Mouse (Mus musculus): Measurements from ENCODE around the gene Bcl11a.

DNA sequence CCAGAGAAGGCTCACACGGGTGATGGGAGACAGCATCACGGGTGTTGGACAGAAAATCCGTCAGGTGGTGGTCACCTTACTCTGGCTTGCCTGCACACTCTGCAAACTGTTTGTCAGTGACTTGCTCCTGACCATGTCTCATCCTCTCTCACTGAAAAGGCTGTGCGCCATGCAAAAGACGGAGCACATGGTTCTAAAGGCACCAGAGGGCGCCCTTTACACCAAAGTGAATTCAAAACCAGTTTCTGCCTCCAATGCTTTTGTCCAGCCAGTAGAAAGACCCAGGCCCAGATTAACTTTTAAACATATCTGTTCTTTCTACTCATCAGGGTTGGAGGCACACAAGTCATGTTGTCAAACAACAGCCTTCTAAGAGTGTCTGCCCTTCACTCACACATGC, 25.0 kb upstream of the Bcl11a start:
- peak; percentile 44 for TF ChIP-seq CTCF (IDR thresholded peaks at IDR 0.05)
- TF ChIP-seq EP300 (IDR thresholded peaks at IDR 0.05), result no peak
